Mouse (Mus musculus) myocyte (in vitro differentiated cells): ENCODE data around the gene Jun. TPM values are rescaled to one million over a fixed set of nuclear protein-coding genes. Genes with fewer than 3 reads are reported as not detected.

ENCODE experiments used
- H3K27me3 ChIP-seq: one replicate; pipeline ENCODE4 v1.6.1; 2011; ENCODE audit not compliant: control insufficient read depth, insufficient read depth, insufficient read length
- H3K36me3 ChIP-seq: one replicate; pipeline ENCODE4 v1.6.1; 2011; ENCODE audit not compliant: control insufficient read depth, insufficient read depth
- H3K4me2 ChIP-seq: one replicate; pipeline ENCODE4 v1.6.1; 2011; ENCODE audit warnings: low read depth, control low read depth
- H3K4me3 ChIP-seq: one replicate; pipeline ENCODE4 v1.5.1; 2011; ENCODE audit warnings: mild to moderate bottlenecking, control low read depth, moderate library complexity
- H3K79me2 ChIP-seq: one replicate; pipeline ENCODE4 v1.6.1; 2011; ENCODE audit not compliant: control insufficient read depth, insufficient read depth
- H3ac ChIP-seq: one replicate; pipeline ENCODE4 v1.6.1; 2011; ENCODE audit not compliant: control insufficient read depth, insufficient read length
- CEBPB ChIP-seq: IDR thresholded peaks from 2 replicates; pipeline ENCODE4 v1.6.1; 2011; ENCODE audit warnings: mild to moderate bottlenecking, moderate library complexity; ENCODE audit not compliant: poor library complexity, insufficient read depth, severe bottlenecking
- E2F4 ChIP-seq: IDR thresholded peaks from one replicate; pipeline ENCODE4 v1.6.1; 2011; ENCODE audit warnings: mild to moderate bottlenecking, control low read depth, moderate library complexity; ENCODE audit not compliant: insufficient read depth
- MAX ChIP-seq: IDR thresholded peaks from one replicate; pipeline ENCODE4 v1.6.1; 2011; ENCODE audit warnings: low read depth, mild to moderate bottlenecking, control low read depth
- MYOD1 ChIP-seq, 3 experiments: IDR thresholded peaks; one replicate each; pipeline ENCODE4 v1.6.1; 2011; ENCODE audit warnings: control low read depth in 2 of 3, low read depth in 2 of 3, mild to moderate bottlenecking in 2 of 3, moderate library complexity in 1 of 3; ENCODE audit not compliant: insufficient read length in 2 of 3, control insufficient read depth in 1 of 3
- MYOG ChIP-seq, 3 experiments: IDR thresholded peaks; one replicate each; pipeline ENCODE4 v1.6.1; 2011; ENCODE audit warnings: control low read depth in 2 of 3, low read depth in 2 of 3, mild to moderate bottlenecking in 2 of 3; ENCODE audit not compliant: insufficient read length in 2 of 3, control insufficient read depth in 1 of 3, insufficient read depth in 1 of 3
- POLR2A ChIP-seq: IDR thresholded peaks from one replicate; pipeline ENCODE4 v1.6.1; 2011; ENCODE audit warnings: low read depth, mild to moderate bottlenecking, control low read depth, moderate library complexity; ENCODE audit not compliant: insufficient read length
- POLR2AphosphoS2 ChIP-seq: IDR thresholded peaks from one replicate; pipeline ENCODE4 v1.6.1; 2011; ENCODE audit warnings: low read depth, control low read depth; ENCODE audit not compliant: insufficient read length
- REST ChIP-seq: IDR thresholded peaks from one replicate; pipeline ENCODE4 v1.6.1; 2011; ENCODE audit warnings: mild to moderate bottlenecking, control low read depth, moderate library complexity; ENCODE audit not compliant: insufficient read depth, insufficient read length
- SRF ChIP-seq: IDR thresholded peaks from one replicate; pipeline ENCODE4 v1.6.1; 2011; ENCODE audit warnings: low read depth; ENCODE audit not compliant: control insufficient read depth, insufficient read length
- TCF12 ChIP-seq: IDR thresholded peaks from one replicate; pipeline ENCODE4 v1.6.1; 2011; ENCODE audit warnings: mild to moderate bottlenecking, control low read depth; ENCODE audit not compliant: poor library complexity, insufficient read depth, severe bottlenecking
- TCF3 ChIP-seq: IDR thresholded peaks from one replicate; pipeline ENCODE4 v1.6.1; 2011; ENCODE audit warnings: low read depth, control low read depth; ENCODE audit not compliant: insufficient read length
- USF1 ChIP-seq: IDR thresholded peaks from one replicate; pipeline ENCODE4 v1.6.1; 2011; ENCODE audit warnings: low read depth, mild to moderate bottlenecking, control low read depth, moderate library complexity
- polyA plus RNA-seq: library from polyadenylated mRNA; unstranded; fragments of >200 nt; fragmentation: generic; extraction: Trizol; gene quantifications from one replicate; pipeline ENCODE4 v1.2.1, GENCODE M21; 2012; ENCODE audit warnings: missing spikeins

Gene Jun
- polyA plus RNA-seq, 1 experiment, result 51.3 TPM

GRCm38 (mm10) chr4:95094700-95095113 is 42.7 kb upstream of the Jun start:
- Histone ChIP-seq H3K27me3 (no peaks in the 10 kb centered on the region), H3K4me2 (peak overlapping the region; percentile 51), H3ac (no peak overlapping the region), H3K4me3 (no peak overlapping the region), H3K79me2 (no peaks in the 10 kb centered on the region), H3K36me3 (no peaks in the 10 kb centered on the region)
- no peak for TF ChIP-seq POLR2AphosphoS2
- no peak for TF ChIP-seq MYOD1 (IDR thresholded peaks at IDR 0.05; ENCODE audit: control insufficient read depth in 1 of 3, insufficient read length in 2 of 3, low read depth in 2 of 3)
- no peak for TF ChIP-seq POLR2A
- TF ChIP-seq SRF, result no peak
- no peak for TF ChIP-seq E2F4
- no peak for TF ChIP-seq REST

GRCm38 (mm10) chr4:95093615-95094014 is 41.6 kb upstream of the Jun start:
- Histone ChIP-seq H3K36me3 (no peaks in the 10 kb centered on the region), H3K4me2 (no peak overlapping the region), H3K27me3 (no peaks in the 10 kb centered on the region), H3K4me3 (no peak overlapping the region), H3ac (no peak overlapping the region), H3K79me2 (no peaks in the 10 kb centered on the region)
- TF ChIP-seq MYOG (IDR thresholded peaks at IDR 0.05; ENCODE audit: control insufficient read depth in 1 of 3, insufficient read depth in 1 of 3, insufficient read length in 2 of 3, low read depth in 2 of 3) (no peak), MYOD1 (IDR thresholded peaks at IDR 0.05; ENCODE audit: control insufficient read depth in 1 of 3, insufficient read length in 2 of 3, low read depth in 2 of 3) (no peak), USF1 (no peak), CEBPB (no peak), POLR2AphosphoS2 (no peak), POLR2A (no peak), TCF3 (no peak), REST (no peak), SRF (no peak), MAX (no peak), E2F4 (no peak), TCF12 (no peak)

GRCm38 (mm10) chr4:95092516-95092915 is 40.5 kb upstream of the Jun start:
- TF ChIP-seq USF1 (no peak), CEBPB (no peak), TCF3 (no peak), E2F4 (no peak), MYOG (IDR thresholded peaks at IDR 0.05; ENCODE audit: control insufficient read depth in 1 of 3, insufficient read depth in 1 of 3, insufficient read length in 2 of 3, low read depth in 2 of 3) (no peak)
- no peaks in the 10 kb centered on the region for H3K27me3 ChIP-seq
- no peak overlapping the region for H3K4me3 ChIP-seq
- H3ac ChIP-seq, result no peak overlapping the region
- H3K36me3 ChIP-seq, result no peaks in the 10 kb centered on the region
- H3K4me2 ChIP-seq, result no peak overlapping the region
- no peaks in the 10 kb centered on the region for H3K79me2 ChIP-seq

- no peak overlapping the region for H3K4me3 ChIP-seq
- TF ChIP-seq MYOG (IDR thresholded peaks at IDR 0.05; ENCODE audit: control insufficient read depth in 1 of 3, insufficient read depth in 1 of 3, insufficient read length in 2 of 3, low read depth in 2 of 3) (no peak), E2F4 (no peak), SRF (no peak), REST (no peak), MYOD1 (IDR thresholded peaks at IDR 0.05; ENCODE audit: control insufficient read depth in 1 of 3, insufficient read length in 2 of 3, low read depth in 2 of 3) (no peak), TCF3 (no peak), CEBPB (no peak)
- no peaks in the 10 kb centered on the region for H3K27me3 ChIP-seq
- no peaks in the 10 kb centered on the region for H3K36me3 ChIP-seq
- no peak overlapping the region for H3ac ChIP-seq
- H3K4me2 ChIP-seq, result no peak overlapping the region
- no peaks in the 10 kb centered on the region for H3K79me2 ChIP-seq
These were observed 39.5 kb upstream of the Jun start for GRCm38 (mm10) chr4:95091536-95091935.

GRCm38 (mm10) chr4:95089968-95090367 is 37.9 kb upstream of the Jun start:
- no peak overlapping the region for H3ac ChIP-seq
- H3K79me2 ChIP-seq, result no peaks in the 10 kb centered on the region
- no peaks in the 10 kb centered on the region for H3K36me3 ChIP-seq
- no peak overlapping the region for H3K4me3 ChIP-seq
- no peak overlapping the region for H3K4me2 ChIP-seq
- no peaks in the 10 kb centered on the region for H3K27me3 ChIP-seq
- TF ChIP-seq TCF12, result no peak
- no peak for TF ChIP-seq REST
- no peak for TF ChIP-seq POLR2A
- no peak for TF ChIP-seq CEBPB
- TF ChIP-seq MYOD1 (IDR thresholded peaks at IDR 0.05; ENCODE audit: control insufficient read depth in 1 of 3, insufficient read length in 2 of 3, low read depth in 2 of 3), result no peak
- no peak for TF ChIP-seq USF1
- no peak for TF ChIP-seq POLR2AphosphoS2
- TF ChIP-seq SRF, result no peak
- no peak for TF ChIP-seq TCF3
- TF ChIP-seq E2F4, result no peak
- no peak for TF ChIP-seq MAX
- no peak for TF ChIP-seq MYOG (IDR thresholded peaks at IDR 0.05; ENCODE audit: control insufficient read depth in 1 of 3, insufficient read depth in 1 of 3, insufficient read length in 2 of 3, low read depth in 2 of 3)
